Mouse (Mus musculus): ENCODE measurements around the gene Polr3f. TPM values are rescaled to one million over a fixed set of nuclear protein-coding genes. Genes with fewer than 3 reads are reported as not detected.
A peak's percentile ranks its signal among the peaks of the same experiment; 100 is the strongest.

Gene Polr3f
- polyA plus RNA-seq, 1 experiment, result 8.3 TPM

DNA sequence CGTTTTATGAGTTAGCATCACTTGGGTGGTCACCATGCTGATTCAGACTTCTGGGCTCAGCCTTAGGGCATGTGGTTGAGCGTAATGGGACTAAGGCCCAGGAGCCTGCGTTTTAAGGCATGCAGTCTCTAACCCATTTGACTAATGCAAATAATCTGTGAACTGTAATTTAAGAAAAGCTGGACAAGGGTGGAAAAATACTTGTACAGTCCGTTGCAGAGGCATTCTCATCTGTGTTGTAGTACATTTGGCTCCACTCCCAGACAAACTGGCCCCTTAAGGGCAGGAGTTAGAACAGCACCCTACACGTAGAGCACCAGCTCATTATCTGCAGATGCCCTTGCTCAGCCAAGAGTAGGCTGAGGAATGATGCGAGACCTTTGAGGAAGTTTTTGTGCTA, 17.1 kb downstream of the Polr3f start:
- peaks cover 24% of the 10 kb centered on the region for H3K4me1 ChIP-seq (ENCODE audit: control insufficient read depth, insufficient read depth, low read length)
- TF ChIP-seq POLR2A (IDR thresholded peaks at IDR 0.05; ENCODE audit: low read depth, low read length) (no peak), CTCF (conservative IDR thresholded peaks at IDR 0.05; ENCODE audit: insufficient read depth, insufficient read length, low read depth, low read length) (no peak)
- H3K4me3 ChIP-seq (ENCODE audit: insufficient read depth, low read depth, low read length), result no peak overlapping the region
- 27% methylated on average over 6 of the region's 6 CpGs for WGBS
- no peaks in the 10 kb centered on the region for H3K27me3 ChIP-seq (replicated peaks; ENCODE audit: control insufficient read depth, insufficient read depth, low read length)
- peak overlapping the region; percentile 92 for H3K27ac ChIP-seq (ENCODE audit: insufficient read depth, low read depth, low read length)
- peaks cover 9% of the 10 kb centered on the region; the same call in 1 of the 2 replicates for H3K36me3 ChIP-seq (ENCODE audit: control insufficient read depth, insufficient read depth, low read length)
- peak; percentile 82 for DNase-seq

- Histone ChIP-seq H3K27ac (ENCODE audit: insufficient read depth, low read depth, low read length) (peak overlapping the region; percentile 92), H3K36me3 (ENCODE audit: control insufficient read depth, insufficient read depth, low read length) (peaks cover 9% of the 10 kb centered on the region; the same call in 1 of the 2 replicates), H3K4me3 (ENCODE audit: insufficient read depth, low read depth, low read length) (no peak overlapping the region), H3K4me1 (ENCODE audit: control insufficient read depth, insufficient read depth, low read length) (peaks cover 24% of the 10 kb centered on the region), H3K27me3 (replicated peaks; ENCODE audit: control insufficient read depth, insufficient read depth, low read length) (no peaks in the 10 kb centered on the region)
- no peak for TF ChIP-seq CTCF (conservative IDR thresholded peaks at IDR 0.05; ENCODE audit: insufficient read depth, insufficient read length, low read depth, low read length)
- no peak for TF ChIP-seq POLR2A (IDR thresholded peaks at IDR 0.05; ENCODE audit: low read depth, low read length)
- 42% methylated on average over 2 of the region's 2 CpGs for whole genome bisulfite sequencing
- peak; percentile 60 for DNase-seq
Observed at GRCm38 (mm10) chr2:144545061-144545460, 17.5 kb downstream of the Polr3f start.

DNA sequence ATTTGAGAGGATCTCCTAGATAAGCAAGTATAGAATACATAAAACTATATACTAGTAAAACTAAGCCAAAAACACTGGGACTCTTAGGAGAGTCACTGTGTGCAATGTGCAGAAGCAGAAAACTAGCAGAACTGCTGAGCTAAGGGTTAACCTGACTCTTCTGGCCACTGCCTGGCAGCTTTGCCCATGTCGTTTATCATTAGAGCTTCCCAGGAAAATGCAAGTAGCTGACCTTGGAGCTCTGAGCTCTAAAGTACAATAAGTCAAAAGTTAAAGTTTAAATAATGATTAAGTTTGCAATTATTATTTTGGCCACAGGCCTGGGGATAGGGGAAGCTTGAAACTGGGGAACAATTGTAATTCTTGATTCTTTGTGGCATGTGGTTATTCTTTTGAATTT, 18.0 kb downstream of the Polr3f start:
- H3K4me3 ChIP-seq (ENCODE audit: insufficient read depth, low read depth, low read length), result no peak overlapping the region
- peak overlapping the region; percentile 99 for H3K27ac ChIP-seq (ENCODE audit: insufficient read depth, low read depth, low read length)
- H3K36me3 ChIP-seq (ENCODE audit: control insufficient read depth, insufficient read depth, low read length), result peaks cover 9% of the 10 kb centered on the region; the same call in 1 of the 2 replicates
- H3K27me3 ChIP-seq (replicated peaks; ENCODE audit: control insufficient read depth, insufficient read depth, low read length), result no peaks in the 10 kb centered on the region
- WGBS, result 10% methylated on average over 1 of the region's 1 CpGs
- peaks cover 24% of the 10 kb centered on the region for H3K4me1 ChIP-seq (ENCODE audit: control insufficient read depth, insufficient read depth, low read length)
- TF ChIP-seq CTCF (conservative IDR thresholded peaks at IDR 0.05; ENCODE audit: insufficient read depth, insufficient read length, low read depth, low read length) (no peak), POLR2A (IDR thresholded peaks at IDR 0.05; ENCODE audit: low read depth, low read length) (no peak)
- peak; percentile 91 for DNase-seq

- TF ChIP-seq POLR2A (IDR thresholded peaks at IDR 0.05; ENCODE audit: low read depth, low read length), result no peak
- no peak for TF ChIP-seq CTCF (conservative IDR thresholded peaks at IDR 0.05; ENCODE audit: insufficient read depth, insufficient read length, low read depth, low read length)
- WGBS, result 77% methylated on average over 4 of the region's 4 CpGs
- Histone ChIP-seq H3K27ac (ENCODE audit: insufficient read depth, low read depth, low read length) (no peak overlapping the region), H3K4me3 (ENCODE audit: insufficient read depth, low read depth, low read length) (no peak overlapping the region), H3K27me3 (replicated peaks; ENCODE audit: control insufficient read depth, insufficient read depth, low read length) (no peaks in the 10 kb centered on the region), H3K36me3 (ENCODE audit: control insufficient read depth, insufficient read depth, low read length) (peaks cover 7% of the 10 kb centered on the region; the same call in 1 of the 2 replicates), H3K4me1 (ENCODE audit: control insufficient read depth, insufficient read depth, low read length) (peaks cover 24% of the 10 kb centered on the region)
- DNase-seq, result no peak
Observed at GRCm38 (mm10) chr2:144547559-144547958, 20.0 kb downstream of the Polr3f start.

- Histone ChIP-seq H3K4me1 (ENCODE audit: control insufficient read depth, insufficient read depth, low read length) (peaks cover 12% of the 10 kb centered on the region), H3K27ac (ENCODE audit: insufficient read depth, low read depth, low read length) (peak within 1 kb of the TSS; percentile 94), H3K27me3 (replicated peaks; ENCODE audit: control insufficient read depth, insufficient read depth, low read length) (no peaks in the 10 kb centered on the region), H3K36me3 (ENCODE audit: control insufficient read depth, insufficient read depth, low read length) (no peaks in the 10 kb centered on the region), H3K4me3 (ENCODE audit: insufficient read depth, low read depth, low read length) (peak within 1 kb of the TSS; percentile 99)
- DNase-seq, result peak; percentile 81
- WGBS, result under 1% methylated on average over 17 of the region's 17 CpGs
- TF ChIP-seq CTCF (conservative IDR thresholded peaks at IDR 0.05; ENCODE audit: insufficient read depth, insufficient read length, low read depth, low read length) (no peak), POLR2A (IDR thresholded peaks at IDR 0.05; ENCODE audit: low read depth, low read length) (peak; percentile 28)
Observed at GRCm38 (mm10) chr2:144550529-144550928, 23.0 kb downstream of the Polr3f start, which contains the start of gene Rbbp9. Gene Rbbp9, minus strand, starts transcription at chr2:144550869.

- no peak for TF ChIP-seq POLR2A (IDR thresholded peaks at IDR 0.05; ENCODE audit: low read depth, low read length)
- no peak for TF ChIP-seq CTCF (conservative IDR thresholded peaks at IDR 0.05; ENCODE audit: insufficient read depth, insufficient read length, low read depth, low read length)
- H3K36me3 ChIP-seq (ENCODE audit: control insufficient read depth, insufficient read depth, low read length), result no peaks in the 10 kb centered on the region
- WGBS, result 92% methylated on average over 3 of the region's 3 CpGs
- H3K4me3 ChIP-seq (ENCODE audit: insufficient read depth, low read depth, low read length), result no peak overlapping the region
- no peaks in the 10 kb centered on the region for H3K27me3 ChIP-seq (replicated peaks; ENCODE audit: control insufficient read depth, insufficient read depth, low read length)
- DNase-seq, result no peak
- peaks cover 11% of the 10 kb centered on the region; the same call in 1 of the 2 replicates for H3K4me1 ChIP-seq (ENCODE audit: control insufficient read depth, insufficient read depth, low read length)
- H3K27ac ChIP-seq (ENCODE audit: insufficient read depth, low read depth, low read length), result no peak overlapping the region
Observed at GRCm38 (mm10) chr2:144553905-144554304, 26.4 kb downstream of the Polr3f start.

GRCm38 (mm10) chr2:144555286-144555819, 27.8 kb downstream of the Polr3f start:
- H3K27me3 ChIP-seq (replicated peaks; ENCODE audit: control insufficient read depth, insufficient read depth, low read length), result no peaks in the 10 kb centered on the region
- WGBS, result under 1% methylated on average over 14 of the region's 14 CpGs
- peak overlapping the region; percentile 97 for H3K27ac ChIP-seq (ENCODE audit: insufficient read depth, low read depth, low read length)
- peaks cover 1% of the 10 kb centered on the region; the same call in 1 of the 2 replicates for H3K36me3 ChIP-seq (ENCODE audit: control insufficient read depth, insufficient read depth, low read length)
- peak overlapping the region; percentile 74 for H3K4me3 ChIP-seq (ENCODE audit: insufficient read depth, low read depth, low read length)
- peaks cover 11% of the 10 kb centered on the region; the same call in 1 of the 2 replicates for H3K4me1 ChIP-seq (ENCODE audit: control insufficient read depth, insufficient read depth, low read length)
- DNase-seq, result no peak
- TF ChIP-seq CTCF (conservative IDR thresholded peaks at IDR 0.05; ENCODE audit: insufficient read depth, insufficient read length, low read depth, low read length) (no peak), POLR2A (IDR thresholded peaks at IDR 0.05; ENCODE audit: low read depth, low read length) (no peak)

Data from kidney, adult 2 months (tissue).